Comparison of ENCODE assay signal across 18 mouse cellular contexts in the genomic region with DNA sequence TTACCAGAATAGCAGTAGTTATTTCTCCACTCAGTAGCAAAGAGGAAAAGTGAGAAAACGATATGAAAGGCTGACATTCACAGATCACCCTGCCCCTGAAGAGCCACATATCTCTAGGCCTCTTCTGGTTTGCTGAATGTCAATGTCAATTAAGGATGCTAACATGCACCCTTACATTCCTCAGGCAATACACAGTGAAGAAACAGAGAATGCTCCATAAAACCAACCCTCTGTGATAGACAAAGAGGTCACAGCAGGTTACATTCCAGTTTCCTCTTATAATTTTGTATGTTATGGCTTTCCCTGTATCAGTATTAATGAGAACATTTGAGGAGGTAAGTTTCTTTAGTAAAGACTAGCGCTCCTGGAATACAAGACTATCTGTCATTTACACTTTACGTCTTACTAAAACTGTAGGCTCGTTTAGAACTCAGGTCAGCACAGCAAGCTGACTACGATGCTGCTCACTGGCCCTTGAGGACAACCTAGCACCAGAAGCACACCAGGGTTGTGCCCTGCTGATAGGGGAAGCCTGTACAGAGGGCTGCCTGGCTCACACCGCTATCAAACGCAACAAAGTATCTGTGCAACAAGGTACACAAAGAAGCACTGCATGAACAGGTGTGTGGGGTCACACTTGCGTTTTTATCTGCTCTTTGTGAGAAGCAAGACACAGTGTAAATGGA.
"Had no signal": no experiment of that assay in that cellular context is flagged by ENCODE, and none has a peak within 500 bp of the region (broad histone marks: within the 10 kb centered on the region; RNA-seq: fewer than 3 reads in every experiment).

No protein-coding gene starts in this region.

- H3K4me3 ChIP-seq: midbrain, embryonic 10.5 days; midbrain, embryonic 12.5 days; myocyte; neural tube, embryonic 13.5 days; neural tube, embryonic 15.5 days had no signal

- H3K4me2 ChIP-seq: lung, embryonic 14.5 days; midbrain, embryonic 12.5 days; neural tube, embryonic 13.5 days; neural tube, embryonic 15.5 days had no signal

- H3K27ac ChIP-seq: midbrain, embryonic 10.5 days; midbrain, embryonic 12.5 days; neural tube, embryonic 13.5 days; neural tube, embryonic 15.5 days had no signal

- H3K9ac ChIP-seq: lung, embryonic 14.5 days; midbrain, embryonic 12.5 days; neural tube, embryonic 13.5 days; neural tube, embryonic 15.5 days had no signal

- ATAC-seq: midbrain, embryonic 16.5 days had no signal

- H3K9me3 ChIP-seq: midbrain, embryonic 10.5 days; midbrain, embryonic 12.5 days; neural tube, embryonic 13.5 days; neural tube, embryonic 15.5 days had no signal

- DNase-seq: lung, adult 18-20 months; lung, embryonic 14.5 days; lung, postnatal 10 days; lung, postnatal 4 days; midbrain, embryonic 14.5 days; right cerebral cortex, adult 18-20 months; right cerebral cortex, postnatal 25 days; right cerebral cortex, postnatal 4 days; spleen, adult 18-20 months; thymus, adult 18-20 months; thymus, postnatal 14 days; thymus, postnatal 36 days had no signal

- H3K27me3 ChIP-seq: midbrain, embryonic 12.5 days; neural tube, embryonic 13.5 days; neural tube, embryonic 15.5 days had no signal

- H3K4me1 ChIP-seq: midbrain, embryonic 10.5 days; midbrain, embryonic 12.5 days had no signal

- H3K36me3 ChIP-seq: midbrain, embryonic 12.5 days; neural tube, embryonic 15.5 days had no signal
